Mouse (Mus musculus) E14TG2a.4 (cell line): ENCODE measurements around the gene Sstr4.

Experiments
- H3K27me3 ChIP-seq: 2 replicates; pipeline ENCODE4 v1.6.1; 2014; ENCODE audit warnings: low read length, control low read depth; ENCODE audit not compliant: insufficient read depth
- H3K36me3 ChIP-seq: 2 replicates; pipeline ENCODE4 v1.6.1; 2014; ENCODE audit warnings: low read length, control low read depth; ENCODE audit not compliant: insufficient read depth
- H3K4me1 ChIP-seq: replicated peaks from 2 replicates; pipeline ENCODE4 v1.6.1; 2014; ENCODE audit warnings: low read depth, low read length, control low read depth
- H3K4me3 ChIP-seq: replicated peaks from 2 replicates; pipeline ENCODE4 v1.5.1; 2014; ENCODE audit warnings: mild to moderate bottlenecking, low read length
- H3K9me3 ChIP-seq: 2 replicates; pipeline ENCODE4 v1.6.1; 2014; ENCODE audit warnings: low read length, control low read depth
- CTCF ChIP-seq: conservative IDR thresholded peaks from 2 replicates; pipeline ENCODE4 v1.5.1; 2014; ENCODE audit warnings: low read length
- NANOG ChIP-seq: IDR thresholded peaks from 2 replicates; pipeline ENCODE4 v1.6.1; 2014; ENCODE audit warnings: borderline replicate concordance, low read length, mixed read lengths
- POU5F1 ChIP-seq: IDR thresholded peaks from 2 replicates; pipeline ENCODE4 v1.6.1; 2014; ENCODE audit warnings: low read length, borderline replicate concordance

Sstr4 gene

GRCm38 (mm10) chr2:148409821-148410220, 14.7 kb downstream of the Sstr4 start:
- peaks cover 4% of the 10 kb centered on the region; the same call in 1 of the 2 replicates for H3K36me3 ChIP-seq

GRCm38 (mm10) chr2:148419151-148419550, 24.0 kb downstream of the Sstr4 start:
- peaks cover 16% of the 10 kb centered on the region for H3K9me3 ChIP-seq
- no peak overlapping the region for H3K4me3 ChIP-seq
- H3K27me3 ChIP-seq: no peaks in the 10 kb centered on the region
- H3K36me3 ChIP-seq: no peaks in the 10 kb centered on the region
- H3K4me1 ChIP-seq: no peaks in the 10 kb centered on the region
- TF ChIP-seq POU5F1: no peak
- no peak for TF ChIP-seq NANOG
- no peak for TF ChIP-seq CTCF

More at GRCm38 (mm10) chr2:148409821-148410220, 14.7 kb downstream of the Sstr4 start:
- TF ChIP-seq CTCF (no peak), NANOG (no peak), POU5F1 (no peak)
- no peak overlapping the region for H3K4me3 ChIP-seq
- peaks cover 22% of the 10 kb centered on the region for H3K9me3 ChIP-seq
- H3K4me1 ChIP-seq: peaks cover 27% of the 10 kb centered on the region
- peaks cover 36% of the 10 kb centered on the region for H3K27me3 ChIP-seq

- Histone ChIP-seq H3K27me3 (no peaks in the 10 kb centered on the region), H3K4me1 (no peaks in the 10 kb centered on the region), H3K9me3 (peaks cover 16% of the 10 kb centered on the region), H3K36me3 (no peaks in the 10 kb centered on the region), H3K4me3 (no peak overlapping the region)
- TF ChIP-seq NANOG: no peak
- TF ChIP-seq CTCF: no peak
- no peak for TF ChIP-seq POU5F1
Observed at GRCm38 (mm10) chr2:148419776-148420175, 24.6 kb downstream of the Sstr4 start.

GRCm38 (mm10) chr2:148421112-148421511, 26.0 kb downstream of the Sstr4 start:
- H3K4me1 ChIP-seq: no peaks in the 10 kb centered on the region
- no peak for TF ChIP-seq POU5F1
- TF ChIP-seq CTCF: no peak
- TF ChIP-seq NANOG: no peak
- no peaks in the 10 kb centered on the region for H3K27me3 ChIP-seq
- H3K36me3 ChIP-seq: no peaks in the 10 kb centered on the region
- peaks cover 11% of the 10 kb centered on the region for H3K9me3 ChIP-seq
- H3K4me3 ChIP-seq: no peak overlapping the region

- Histone ChIP-seq H3K4me1 (no peaks in the 10 kb centered on the region), H3K27me3 (no peaks in the 10 kb centered on the region), H3K9me3 (peaks cover 5% of the 10 kb centered on the region), H3K36me3 (no peaks in the 10 kb centered on the region), H3K4me3 (no peak overlapping the region)
- TF ChIP-seq POU5F1 (no peak), NANOG (no peak), CTCF (no peak)
Observed at GRCm38 (mm10) chr2:148421706-148422105, 26.6 kb downstream of the Sstr4 start.

GRCm38 (mm10) chr2:148425709-148426382, 30.7 kb downstream of the Sstr4 start:
- no peak overlapping the region for H3K4me3 ChIP-seq
- no peaks in the 10 kb centered on the region for H3K9me3 ChIP-seq
- H3K4me1 ChIP-seq: no peaks in the 10 kb centered on the region
- TF ChIP-seq CTCF (no peak), POU5F1 (no peak), NANOG (no peak)
- H3K36me3 ChIP-seq: no peaks in the 10 kb centered on the region
- no peaks in the 10 kb centered on the region for H3K27me3 ChIP-seq

- Histone ChIP-seq H3K9me3 (no peaks in the 10 kb centered on the region), H3K27me3 (no peaks in the 10 kb centered on the region), H3K4me3 (no peak overlapping the region), H3K4me1 (no peaks in the 10 kb centered on the region), H3K36me3 (no peaks in the 10 kb centered on the region)
- no peak for TF ChIP-seq POU5F1
- TF ChIP-seq NANOG: no peak
- TF ChIP-seq CTCF: no peak
Observed at GRCm38 (mm10) chr2:148427553-148427952, 32.4 kb downstream of the Sstr4 start.

- no peaks in the 10 kb centered on the region for H3K9me3 ChIP-seq
- no peaks in the 10 kb centered on the region for H3K27me3 ChIP-seq
- TF ChIP-seq NANOG: no peak
- H3K4me1 ChIP-seq: no peaks in the 10 kb centered on the region
- no peaks in the 10 kb centered on the region for H3K36me3 ChIP-seq
- H3K4me3 ChIP-seq: no peak overlapping the region
Observed at GRCm38 (mm10) chr2:148428523-148428922, 33.4 kb downstream of the Sstr4 start.

- Histone ChIP-seq H3K4me1 (no peaks in the 10 kb centered on the region), H3K36me3 (no peaks in the 10 kb centered on the region), H3K4me3 (no peak overlapping the region), H3K9me3 (no peaks in the 10 kb centered on the region), H3K27me3 (no peaks in the 10 kb centered on the region)
- TF ChIP-seq NANOG (no peak), CTCF (no peak), POU5F1 (no peak)
Observed at GRCm38 (mm10) chr2:148429001-148429505, 33.9 kb downstream of the Sstr4 start.
